Mouse (Mus musculus) liver, embryonic 14.5 days (tissue): ENCODE measurements around the gene Them7. TPM values are rescaled to one million over a fixed set of nuclear protein-coding genes. Genes with fewer than 3 reads are reported as not detected.
A peak's percentile ranks its signal among the peaks of the same experiment; 100 is the strongest.

ENCODE experiments used
- ATAC-seq: fragments of 200-750 bp; cut with Nextera tagmentation; 2 replicates; pipeline ENCODE4 v1.8.0; 2017; ENCODE audit warnings: moderate number of reproducible peaks, mild to moderate bottlenecking, moderate library complexity; ENCODE audit not compliant: insufficient read depth
- DNase-seq, 3 experiments: peaks; one replicate each; pipeline ENCODE4 v3.0.0-alpha.2; 2012 to 2013; ENCODE audit warnings: low read depth in 3 of 3, low spot score in 3 of 3
- H3K27ac ChIP-seq: fragments of 300-500 bp; sonication (generic); 2 replicates; pipeline ENCODE4 v1.5.1; 2014; ENCODE audit warnings: moderate library complexity, mild to moderate bottlenecking, control low read depth, inconsistent platforms
- H3K27me3 ChIP-seq: fragments of 300-500 bp; sonication (generic); 2 replicates; pipeline ENCODE4 v1.6.1; 2014; ENCODE audit warnings: mild to moderate bottlenecking, low read length, moderate library complexity; ENCODE audit not compliant: control insufficient read depth, insufficient read depth
- H3K36me3 ChIP-seq: fragments of 300-500 bp; sonication (generic); replicated peaks from 2 replicates; pipeline ENCODE4 v1.6.1; 2014; ENCODE audit warnings: low read depth; ENCODE audit not compliant: control insufficient read depth, insufficient read depth
- H3K4me1 ChIP-seq, 2 experiments: fragments of 200-500 bp in 1 of 2; fragments of 300-500 bp in 1 of 2; sonication (generic) in 1 of 2; replicated peaks; 2 replicates each; pipeline ENCODE4 v1.6.1; 2012 to 2014; ENCODE audit warnings: antibody characterized with exemption in 1 of 2, inconsistent platforms in 1 of 2, low read length in 1 of 2; ENCODE audit not compliant: control insufficient read depth in 2 of 2, insufficient read depth in 2 of 2
- H3K4me2 ChIP-seq: fragments of 300-500 bp; sonication (generic); 2 replicates; pipeline ENCODE4 v1.6.1; 2014; ENCODE audit warnings: low read depth, mild to moderate bottlenecking, control low read depth, moderate library complexity
- H3K4me3 ChIP-seq, 2 experiments: fragments of 200-500 bp in 1 of 2; fragments of 300-500 bp in 1 of 2; sonication (generic) in 1 of 2; 2 replicates each; pipeline ENCODE4 v1.5.1; 2012 to 2014; ENCODE audit warnings: low read depth in 2 of 2, low read length in 2 of 2, mild to moderate bottlenecking in 2 of 2, control low read depth in 1 of 2, inconsistent platforms in 1 of 2, moderate library complexity in 1 of 2; ENCODE audit not compliant: insufficient read depth in 1 of 2
- H3K9ac ChIP-seq: fragments of 300-500 bp; sonication (generic); replicated peaks from 2 replicates; pipeline ENCODE4 v1.6.1; 2014; ENCODE audit warnings: mild to moderate bottlenecking, control low read depth, moderate library complexity
- H3K9me3 ChIP-seq: fragments of 300-500 bp; sonication (generic); 2 replicates; pipeline ENCODE4 v1.6.1; 2016; ENCODE audit warnings: low read length, mixed read lengths; ENCODE audit not compliant: control insufficient read depth
- CTCF ChIP-seq: IDR thresholded peaks from 2 replicates; pipeline ENCODE4 v1.5.1; 2016; ENCODE audit warnings: antibody characterized with exemption, low read depth, control low read depth
- EP300 ChIP-seq: IDR thresholded peaks from 2 replicates; pipeline ENCODE4 v1.6.1; 2016; ENCODE audit warnings: antibody characterized with exemption, low read depth
- WGBS: fragments of 180-500 bp; shearing (Covaris S2); extraction: QIAGEN DNeasy Blood & Tissue Kit; methylation state at CpG from one replicate; pipeline ENCODE4 v1.1.7; 2014; ENCODE audit not compliant: insufficient replicate concordance; 5-methylcytosine and 5-hydroxymethylcytosine counted together
- polyA plus RNA-seq, 2 experiments: library from polyadenylated mRNA; depleted of rRNA in 1 of 2; stranded (reverse) in 1 of 2; unstranded in 1 of 2; fragments of >200 nt; fragmentation: Nextera tagmentation in 1 of 2; extraction: Ambion mirVana in 1 of 2; gene quantifications; 2 replicates each; pipeline versions ENCODE4 v1.2.1 to v1.2.3; 2012 to 2014

Them7 gene
- polyA plus RNA-seq (2012; rRNA removed) (0.67 and 1.1 TPM in 2 replicates), polyA plus RNA-seq (2014; fragmentation: Nextera tagmentation; extraction: Ambion mirVana) (1.5 and 1.8 TPM in 2 replicates)

- ATAC-seq (peak; percentile 62), DNase-seq (peak; percentile 5 to 26 (median 10))
- H3K4me2 ChIP-seq: peak within 1 kb of the TSS; percentile 37
- H3K36me3 ChIP-seq: no peaks in the 10 kb centered on the region
- H3K4me3 ChIP-seq: peak within 1 kb of the TSS; percentile 34 to 42
- 3% methylated on average over 38 of the region's 38 CpGs for WGBS
- no peak within 1 kb of the TSS for H3K27ac ChIP-seq
- 0 out of 2 replicates have a peak within 1 kb of the TSS, but pooled peaks have one; percentile 3 for H3K9ac ChIP-seq
- no peaks in the 10 kb centered on the region for H3K9me3 ChIP-seq
- H3K27me3 ChIP-seq: peaks cover 3% of the 10 kb centered on the region
- TF ChIP-seq EP300 (no peak), CTCF (no peak)
- peaks cover 0 to 3% of the 10 kb centered on the region in 2 experiments; a peak in 1 of 4 replicates for H3K4me1 ChIP-seq
Observed at GRCm38 (mm10) chr2:105224134-105224986, at the start of gene Them7. Gene Them7, plus strand, starts transcription at chr2:105224320.

GRCm38 (mm10) chr2:105178871-105179270, 45.2 kb upstream of the Them7 start:
- WGBS: 73% methylated on average over 12 of the region's 12 CpGs
- no peak for ATAC-seq
- DNase-seq: no peak
- Histone ChIP-seq H3K4me2 (no peak overlapping the region), H3K9me3 (no peaks in the 10 kb centered on the region), H3K27me3 (no peaks in the 10 kb centered on the region), H3K4me1 (no peaks in the 10 kb centered on the region), H3K36me3 (no peaks in the 10 kb centered on the region), H3K27ac (no peak overlapping the region), H3K9ac (no peak overlapping the region), H3K4me3 (no peak overlapping the region)
- TF ChIP-seq CTCF: no peak
- TF ChIP-seq EP300: no peak

GRCm38 (mm10) chr2:105182501-105182900, 41.6 kb upstream of the Them7 start:
- Histone ChIP-seq H3K36me3 (no peaks in the 10 kb centered on the region), H3K4me1 (no peaks in the 10 kb centered on the region), H3K4me3 (no peak overlapping the region), H3K4me2 (no peak overlapping the region), H3K9me3 (no peaks in the 10 kb centered on the region), H3K27ac (no peak overlapping the region), H3K27me3 (no peaks in the 10 kb centered on the region), H3K9ac (no peak overlapping the region)
- DNase-seq (no peak), ATAC-seq (no peak)
- 31% methylated on average over 6 of the region's 6 CpGs for WGBS
- TF ChIP-seq EP300 (no peak), CTCF (no peak)

GRCm38 (mm10) chr2:105185140-105185539, 39.0 kb upstream of the Them7 start:
- H3K27ac ChIP-seq: no peak overlapping the region
- ATAC-seq: no peak

GRCm38 (mm10) chr2:105185768-105186529, 38.2 kb upstream of the Them7 start:
- TF ChIP-seq CTCF: no peak
- no peak for TF ChIP-seq EP300
- WGBS: 57% methylated on average over 13 of the region's 13 CpGs

More at GRCm38 (mm10) chr2:105185140-105185539, 39.0 kb upstream of the Them7 start:
- WGBS: 36% methylated on average over 3 of the region's 3 CpGs
- H3K9ac ChIP-seq: no peak overlapping the region
- no peak overlapping the region for H3K4me2 ChIP-seq
- no peaks in the 10 kb centered on the region for H3K36me3 ChIP-seq
- H3K4me1 ChIP-seq: no peaks in the 10 kb centered on the region
- TF ChIP-seq CTCF (no peak), EP300 (no peak)
- H3K27me3 ChIP-seq: no peaks in the 10 kb centered on the region
- DNase-seq: no peak
- no peaks in the 10 kb centered on the region for H3K9me3 ChIP-seq
- H3K4me3 ChIP-seq: no peak overlapping the region

More at GRCm38 (mm10) chr2:105185768-105186529, 38.2 kb upstream of the Them7 start:
- ATAC-seq (no peak), DNase-seq (no peak)
- Histone ChIP-seq H3K27ac (no peak overlapping the region), H3K4me3 (no peak overlapping the region), H3K27me3 (no peaks in the 10 kb centered on the region), H3K36me3 (no peaks in the 10 kb centered on the region), H3K9ac (no peak overlapping the region), H3K4me2 (no peak overlapping the region), H3K9me3 (no peaks in the 10 kb centered on the region), H3K4me1 (no peaks in the 10 kb centered on the region)
